Mouse (Mus musculus) adrenal gland, postnatal 0 days (tissue): Measurements from ENCODE around the gene Mrpl32. TPM values are rescaled to one million over a fixed set of nuclear protein-coding genes. Genes with fewer than 3 reads are reported as not detected.

ENCODE experiments used
- polyA plus RNA-seq: library from polyadenylated mRNA; unstranded; fragments of >200 nt; fragmentation: Nextera tagmentation; extraction: Ambion mirVana; gene quantifications from 2 replicates; pipeline ENCODE4 v1.2.1, GENCODE M21; 2015

Gene Mrpl32
- 257 and 308 TPM in 2 replicates for polyA plus RNA-seq

DNA sequence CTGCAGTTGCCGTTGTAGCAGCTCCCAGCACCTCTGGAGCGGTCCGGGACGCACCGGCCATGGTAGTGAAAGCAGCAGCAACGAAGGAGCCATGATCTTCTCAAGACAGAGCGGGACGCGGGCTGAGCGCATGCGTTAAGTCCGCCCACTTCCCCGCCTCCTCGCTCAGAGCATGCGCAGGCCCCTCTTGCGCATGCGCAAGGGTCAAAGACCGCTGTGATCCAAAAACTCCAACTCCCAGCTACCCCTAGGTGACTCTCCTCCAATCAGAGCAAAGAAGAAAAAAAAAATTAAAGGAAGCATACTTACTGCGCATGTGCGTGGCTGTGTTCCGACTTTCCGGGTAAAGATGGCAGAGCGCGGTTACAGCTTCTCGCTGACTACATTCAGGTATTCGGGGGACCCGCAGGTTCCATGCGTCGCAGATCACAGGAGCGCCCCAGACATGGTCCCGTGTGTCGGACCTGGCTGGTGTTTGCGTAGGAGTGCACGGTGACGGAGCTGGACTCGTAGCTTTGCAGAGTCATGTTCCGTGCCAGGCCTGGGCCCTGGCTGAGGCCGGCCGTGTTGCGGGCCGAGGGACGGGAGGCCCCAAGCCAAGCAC, at the start of gene Mrpl32, which contains the start of gene Psma2:
Gene Mrpl32 (minus strand): TSS at position 240 of the 604 bp plus-strand sequence.
Gene Psma2 (plus strand): TSS at position 315 of the 604 bp plus-strand sequence.

GRCm38 (mm10) chr13:14629726-14630641, 17.0 kb upstream of the Mrpl32 start, which contains the start of gene AW209491:
Gene AW209491, plus strand, starts transcription at chr13:14630154.

Other genes starting within 250 kb of the Mrpl32 start
- gene Hecw1, start 89.9 kb downstream of the Mrpl32 start, polyA plus RNA-seq: 0.99 and 3.8 TPM in 2 replicates
- gene Psma2, start 75 bp upstream of the Mrpl32 start, polyA plus RNA-seq: 240 and 246 TPM in 2 replicates
- 19.5 and 21.1 TPM in 2 replicates for gene AW209491, start 17.0 kb upstream of the Mrpl32 start, polyA plus RNA-seq